Mouse (Mus musculus) kidney, postnatal 0 days (tissue): ENCODE data around the gene Foxn1. TPM values are rescaled to one million over a fixed set of nuclear protein-coding genes. Genes with fewer than 3 reads are reported as not detected.

ENCODE experiments used
- ATAC-seq: fragments of 200-750 bp; cut with Nextera tagmentation; replicated peaks from 2 replicates; pipeline ENCODE4 v1.8.0; 2017; ENCODE audit warnings: low read depth, moderate number of reproducible peaks, moderate TSS enrichment, moderate library complexity; ENCODE audit not compliant: low FRiP score
- DNase-seq: peaks from one replicate; pipeline ENCODE4 v3.0.0-alpha.2; 2016; ENCODE audit warnings: low spot score
- H3K27ac ChIP-seq: fragments of 300-500 bp; sonication (generic); 2 replicates; pipeline ENCODE4 v1.5.1; 2014; ENCODE audit warnings: mild to moderate bottlenecking
- H3K27me3 ChIP-seq: fragments of 300-500 bp; sonication (generic); 2 replicates; pipeline ENCODE4 v1.6.1; 2014; ENCODE audit warnings: low read length, mixed read lengths; ENCODE audit not compliant: insufficient read depth
- H3K36me3 ChIP-seq: fragments of 300-500 bp; sonication (generic); 2 replicates; pipeline ENCODE4 v1.6.1; 2014; ENCODE audit warnings: low read length, mixed read lengths; ENCODE audit not compliant: insufficient read depth
- H3K4me1 ChIP-seq: fragments of 300-500 bp; sonication (generic); replicated peaks from 2 replicates; pipeline ENCODE4 v1.6.1; 2014; ENCODE audit warnings: antibody characterized with exemption, low read length, mixed read lengths; ENCODE audit not compliant: insufficient read depth
- H3K4me2 ChIP-seq: fragments of 300-500 bp; sonication (generic); 2 replicates; pipeline ENCODE4 v1.6.1; 2014; ENCODE audit warnings: mild to moderate bottlenecking, low read length, moderate library complexity, mixed read lengths
- H3K4me3 ChIP-seq: fragments of 300-500 bp; sonication (generic); replicated peaks from 2 replicates; pipeline ENCODE4 v1.5.1; 2014; ENCODE audit warnings: low read depth, low read length
- H3K9ac ChIP-seq: fragments of 300-500 bp; sonication (generic); 2 replicates; pipeline ENCODE4 v1.6.1; 2014; ENCODE audit warnings: low read depth, low read length
- H3K9me3 ChIP-seq: fragments of 300-500 bp; sonication (generic); replicated peaks from 2 replicates; pipeline ENCODE4 v1.6.1; 2016; ENCODE audit warnings: low read length, inconsistent platforms, mixed read lengths
- CTCF ChIP-seq: IDR thresholded peaks from 2 replicates; pipeline ENCODE4 v1.5.1; 2016; ENCODE audit warnings: antibody characterized with exemption, low read depth, mild to moderate bottlenecking, moderate library complexity
- WGBS: fragments of 180-500 bp; shearing (Covaris S2); extraction: QIAGEN DNeasy Blood & Tissue Kit; methylation state at CpG from one replicate; pipeline ENCODE4 v1.1.7; 2014; 5-methylcytosine and 5-hydroxymethylcytosine counted together
- polyA plus RNA-seq: library from polyadenylated mRNA; unstranded; fragments of >200 nt; fragmentation: Nextera tagmentation; extraction: Ambion mirVana; gene quantifications from 2 replicates; pipeline ENCODE4 v1.2.1, GENCODE M21; 2015

Gene Foxn1
- polyA plus RNA-seq, 1 experiment from 2014 or later: not detected

DNA sequence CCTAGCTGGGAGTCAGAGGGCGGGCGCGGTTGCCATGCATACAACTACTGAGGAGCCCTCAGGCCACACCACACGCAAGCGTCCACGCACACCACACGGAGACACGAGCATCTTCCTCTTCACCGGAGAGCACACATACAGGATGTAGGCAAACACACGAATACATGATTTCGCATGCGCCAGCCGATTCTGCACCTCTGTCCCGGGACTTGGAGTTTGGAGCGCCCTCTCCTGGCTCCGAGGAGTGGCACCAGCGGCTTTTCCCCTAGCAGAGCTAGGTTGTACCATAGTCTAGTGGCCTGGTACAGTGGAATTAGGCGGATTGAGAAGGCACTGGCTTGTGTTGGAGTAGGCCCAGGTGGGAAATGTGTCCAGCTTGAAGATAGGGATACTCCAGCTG is 11.0 kb upstream of the Foxn1 start:
- Histone ChIP-seq H3K27me3 (no peaks in the 10 kb centered on the region), H3K4me3 (no peak overlapping the region), H3K36me3 (no peaks in the 10 kb centered on the region), H3K9me3 (no peaks in the 10 kb centered on the region), H3K4me2 (no peak overlapping the region), H3K4me1 (no peaks in the 10 kb centered on the region), H3K9ac (no peak overlapping the region), H3K27ac (peak overlapping the region; percentile 60; the same call in 1 of the 2 replicates)
- whole genome bisulfite sequencing: 16% methylated on average over 18 of the region's 18 CpGs
- DNase-seq (peak; percentile 90), ATAC-seq (peak; percentile 37; the same call in 1 of the 2 replicates)
- TF ChIP-seq CTCF: peak; percentile 87

DNA sequence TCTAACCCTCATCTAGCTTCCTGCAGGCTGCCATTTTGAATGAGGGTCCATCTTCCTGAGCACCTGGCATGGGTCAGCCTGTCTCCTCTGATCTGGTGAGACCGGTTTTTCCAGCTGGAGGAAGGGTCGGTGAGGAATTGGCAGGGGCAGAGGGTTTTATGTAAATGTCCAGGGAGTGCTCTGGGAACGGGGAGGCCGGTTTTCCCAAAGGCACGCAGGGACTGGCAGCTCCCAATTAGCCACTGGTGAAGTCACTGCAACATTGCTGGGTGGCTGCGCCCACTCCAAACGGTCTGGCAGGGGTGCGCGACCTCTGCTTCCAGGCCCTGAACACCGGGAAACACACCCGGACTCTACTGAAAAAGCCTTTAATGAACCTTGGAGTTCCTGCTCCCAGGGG is 10.6 kb upstream of the Foxn1 start:
- no peaks in the 10 kb centered on the region for H3K4me1 ChIP-seq
- H3K9me3 ChIP-seq: no peaks in the 10 kb centered on the region
- no peak for TF ChIP-seq CTCF
- H3K36me3 ChIP-seq: no peaks in the 10 kb centered on the region
- DNase-seq: no peak
- no peak overlapping the region for H3K4me2 ChIP-seq
- H3K27me3 ChIP-seq: no peaks in the 10 kb centered on the region
- 32% methylated on average over 11 of the region's 11 CpGs for WGBS
- peak overlapping the region; percentile 60; the same call in 1 of the 2 replicates for H3K27ac ChIP-seq
- H3K9ac ChIP-seq: no peak overlapping the region
- ATAC-seq: no peak
- no peak overlapping the region for H3K4me3 ChIP-seq

DNA sequence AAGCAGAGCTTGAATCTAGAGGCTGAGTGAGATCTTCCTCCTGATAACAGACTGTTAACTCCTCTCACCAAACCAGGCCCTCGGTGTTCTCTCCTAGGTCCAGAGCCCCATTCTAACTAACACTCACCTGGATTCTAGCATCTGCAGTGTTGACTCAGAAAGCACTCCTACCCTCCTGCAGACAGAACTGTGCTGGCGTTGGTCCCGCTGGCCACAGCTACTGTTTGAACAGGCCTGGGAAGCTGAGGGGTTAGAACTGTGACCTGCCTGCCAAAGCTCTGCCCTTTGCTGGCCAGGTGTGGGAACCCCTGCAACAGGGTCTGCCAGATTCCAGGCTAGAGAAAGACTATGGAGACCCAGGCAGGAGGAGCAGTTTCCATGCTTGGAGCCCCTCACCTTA is 6.4 kb upstream of the Foxn1 start:
- Histone ChIP-seq H3K27ac (no peak overlapping the region), H3K27me3 (no peaks in the 10 kb centered on the region), H3K4me2 (no peak overlapping the region), H3K4me3 (no peak overlapping the region), H3K9ac (no peak overlapping the region), H3K4me1 (no peaks in the 10 kb centered on the region), H3K9me3 (no peaks in the 10 kb centered on the region), H3K36me3 (no peaks in the 10 kb centered on the region)
- TF ChIP-seq CTCF: no peak
- WGBS: 67% methylated on average over 3 of the region's 3 CpGs
- ATAC-seq (no peak), DNase-seq (no peak)

DNA sequence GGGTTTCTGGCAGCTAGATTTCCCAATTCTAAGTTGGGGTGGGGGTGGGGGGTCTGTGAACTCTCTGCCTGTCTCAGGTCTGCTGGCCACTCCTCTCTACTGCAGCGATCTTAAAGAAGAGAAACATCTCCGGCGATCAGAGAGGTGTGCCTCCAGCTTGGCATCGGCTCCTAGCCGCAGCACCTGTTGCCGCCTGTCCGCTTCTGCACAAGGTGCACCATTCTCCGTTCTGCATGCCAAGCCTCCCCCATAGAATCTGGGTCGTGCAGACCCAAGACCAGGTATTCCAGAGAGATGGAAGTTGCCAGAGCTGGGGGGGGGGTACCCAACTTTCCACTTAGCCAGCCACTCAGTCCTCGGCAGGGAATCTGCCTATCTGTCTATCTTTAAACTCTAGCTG is 582 bp downstream of the Foxn1 start:
- ATAC-seq (no peak), DNase-seq (no peak)
- no peak overlapping the region for H3K9ac ChIP-seq
- no peak for TF ChIP-seq CTCF
- WGBS: 77% methylated on average over 10 of the region's 10 CpGs
- no peaks in the 10 kb centered on the region for H3K36me3 ChIP-seq
- H3K4me3 ChIP-seq: no peak overlapping the region
- no peaks in the 10 kb centered on the region for H3K27me3 ChIP-seq
- no peaks in the 10 kb centered on the region for H3K4me1 ChIP-seq
- no peaks in the 10 kb centered on the region for H3K9me3 ChIP-seq
- no peak overlapping the region for H3K4me2 ChIP-seq
- no peak overlapping the region for H3K27ac ChIP-seq

DNA sequence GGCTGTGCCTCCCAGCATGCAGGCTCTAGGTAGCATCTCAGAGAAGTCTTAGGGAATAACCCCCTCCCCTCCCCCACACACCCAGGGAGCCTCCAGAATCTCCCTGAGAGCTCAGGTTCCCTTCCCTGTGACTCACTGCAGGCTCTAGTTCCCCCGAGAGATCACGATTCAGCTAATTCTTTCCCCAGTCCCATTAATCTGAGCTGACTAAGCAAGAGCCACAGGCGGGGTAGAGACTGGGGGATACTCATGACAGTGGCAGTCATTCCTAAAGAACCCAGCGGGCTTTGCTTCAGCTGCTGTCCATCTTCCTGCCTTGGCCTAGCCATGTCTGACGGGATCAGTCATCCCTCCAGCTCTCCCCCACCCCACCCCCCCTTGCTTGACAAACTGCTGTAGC is 3.7 kb downstream of the Foxn1 start:
- Histone ChIP-seq H3K4me2 (no peak overlapping the region), H3K9me3 (no peaks in the 10 kb centered on the region), H3K27ac (no peak overlapping the region), H3K36me3 (no peaks in the 10 kb centered on the region), H3K4me3 (no peak overlapping the region), H3K9ac (no peak overlapping the region), H3K4me1 (no peaks in the 10 kb centered on the region), H3K27me3 (no peaks in the 10 kb centered on the region)
- WGBS: 22% methylated on average over 5 of the region's 5 CpGs
- DNase-seq: peak; percentile 65
- TF ChIP-seq CTCF: no peak
- no peak; the same call in 1 of the 2 replicates for ATAC-seq

DNA sequence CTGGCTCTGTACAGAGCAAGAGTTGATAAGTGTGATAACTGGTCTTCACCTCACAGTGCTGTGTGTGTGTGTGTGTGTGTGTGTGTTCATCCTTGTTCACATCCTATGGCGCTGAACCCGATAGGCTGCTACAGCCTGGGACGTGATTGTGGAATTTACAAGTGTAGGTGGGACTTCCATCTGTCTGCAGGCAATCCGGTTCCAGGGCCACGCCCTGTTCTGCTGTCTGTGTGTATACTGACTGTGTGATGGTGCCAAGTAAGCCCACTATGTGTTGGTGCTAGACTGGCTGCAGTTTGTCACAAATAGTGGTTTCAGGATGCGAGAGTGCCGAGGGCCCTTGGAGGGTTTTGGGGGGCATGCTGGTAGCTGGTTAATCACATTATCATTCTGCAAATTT is 4.1 kb downstream of the Foxn1 start:
- Histone ChIP-seq H3K27me3 (no peaks in the 10 kb centered on the region), H3K4me2 (no peak overlapping the region), H3K36me3 (no peaks in the 10 kb centered on the region), H3K9me3 (no peaks in the 10 kb centered on the region), H3K4me1 (0 out of 2 replicates have a peak, but pooled peaks cover under 1% of the 10 kb centered on the region), H3K4me3 (no peak overlapping the region), H3K27ac (no peak overlapping the region), H3K9ac (no peak overlapping the region)
- TF ChIP-seq CTCF: no peak
- 67% methylated on average over 7 of the region's 7 CpGs for whole genome bisulfite sequencing
- no peak for DNase-seq
- ATAC-seq: no peak

DNA sequence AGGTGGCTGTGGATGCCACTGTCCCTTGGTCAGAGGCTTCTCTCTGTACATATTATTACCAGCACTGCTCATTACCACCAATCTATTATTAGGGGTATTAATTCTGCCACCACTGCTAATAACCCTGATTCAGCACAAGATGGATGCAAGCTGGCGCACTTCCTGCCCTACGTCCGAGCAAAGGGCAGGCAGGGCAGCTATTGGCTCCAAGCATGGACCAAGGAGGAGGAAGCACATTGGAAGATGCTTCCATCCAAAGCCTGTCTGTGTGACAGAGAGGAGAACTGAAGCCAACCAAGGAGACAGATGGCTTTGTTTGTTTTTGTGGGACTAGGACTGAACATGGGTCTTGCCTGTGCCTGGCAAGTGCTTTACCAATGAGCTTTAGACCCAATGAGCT is 5.4 kb downstream of the Foxn1 start:
- H3K4me1 ChIP-seq: 0 out of 2 replicates have a peak, but pooled peaks cover 4% of the 10 kb centered on the region
- H3K27me3 ChIP-seq: no peaks in the 10 kb centered on the region
- DNase-seq: no peak
- H3K36me3 ChIP-seq: no peaks in the 10 kb centered on the region
- no peak overlapping the region for H3K27ac ChIP-seq
- no peaks in the 10 kb centered on the region for H3K9me3 ChIP-seq
- 73% methylated on average over 3 of the region's 3 CpGs for WGBS
- no peak overlapping the region for H3K4me3 ChIP-seq
- H3K4me2 ChIP-seq: no peak overlapping the region
- no peak overlapping the region for H3K9ac ChIP-seq
- ATAC-seq: no peak
- TF ChIP-seq CTCF: no peak
